Mouse (Mus musculus): ENCODE measurements around the gene Serpina16. TPM values are rescaled to one million over a fixed set of nuclear protein-coding genes. Genes with fewer than 3 reads are reported as not detected.
A peak's percentile ranks its signal among the peaks of the same experiment; 100 is the strongest.

The Serpina16 gene
- total and polyA plus RNA-seq, 3 experiments = not detected

- H3K27ac ChIP-seq (ENCODE audit: control insufficient read depth, low read depth, low read length) = no peak overlapping the region
- H3K4me3 ChIP-seq (ENCODE audit: control insufficient read depth in 1 of 2, insufficient read depth in 1 of 2, low read depth in 2 of 2, low read length in 2 of 2) = no peak overlapping the region
- H3K79me2 ChIP-seq (ENCODE audit: control insufficient read depth, insufficient read depth, low read length, poor library complexity) = no peaks in the 10 kb centered on the region
- no peaks in the 10 kb centered on the region for H3K9me3 ChIP-seq (replicated peaks; ENCODE audit: insufficient read depth, low read length)
- no peaks in the 10 kb centered on the region for H3K36me3 ChIP-seq (ENCODE audit: control insufficient read depth in 1 of 2, insufficient read depth in 2 of 2, low read length in 2 of 2)
- TF ChIP-seq POLR2A (IDR thresholded peaks at IDR 0.05; ENCODE audit: control insufficient read depth in 1 of 2, insufficient read depth in 1 of 2, low read depth in 1 of 2, low read length in 2 of 2, poor library complexity in 1 of 2) (no peak), RAD21 (IDR thresholded peaks at IDR 0.05; ENCODE audit: low read depth, low read length) (peak; percentile 31), CTCF (IDR thresholded peaks at IDR 0.05 in 2 of 3, conservative IDR thresholded peaks at IDR 0.05 in 1 of 3; ENCODE audit: control insufficient read depth in 1 of 3, insufficient read depth in 1 of 3, low read depth in 2 of 3, low read length in 3 of 3, poor library complexity in 1 of 3, severe bottlenecking in 1 of 3) (peak in 1 of 3 experiments; percentile 37; a peak in 2 of 6 replicates), SMC3 (IDR thresholded peaks at IDR 0.05; ENCODE audit: low read depth, low read length) (peak; percentile 17; the same call in 1 of the 2 replicates), TCF12 (IDR thresholded peaks at IDR 0.05; ENCODE audit: low read depth, low read length) (no peak), UBTF (IDR thresholded peaks at IDR 0.05; ENCODE audit: borderline replicate concordance, insufficient read depth, low read depth, low read length) (no peak), ETS1 (IDR thresholded peaks at IDR 0.05; ENCODE audit: low read depth, low read length) (no peak)
- no peak for DNase-seq (ENCODE audit: low read depth, low spot score)
- no peak overlapping the region for H3K9ac ChIP-seq (ENCODE audit: control insufficient read depth, low read depth, low read length, poor library complexity, severe bottlenecking)
- no peaks in the 10 kb centered on the region for H3K4me1 ChIP-seq (ENCODE audit: control insufficient read depth in 1 of 2, insufficient read depth in 2 of 2, low read length in 2 of 2)
- H3K27me3 ChIP-seq (ENCODE audit: control insufficient read depth in 1 of 2, insufficient read depth in 2 of 2, low read length in 2 of 2) = no peaks in the 10 kb centered on the region
Observed at GRCm38 (mm10) chr12:103710405-103710804, 34.5 kb upstream of the Serpina16 start.

GRCm38 (mm10) chr12:103706113-103706512, 30.2 kb upstream of the Serpina16 start:
- no peaks in the 10 kb centered on the region for H3K4me1 ChIP-seq (ENCODE audit: control insufficient read depth in 1 of 2, insufficient read depth in 2 of 2, low read length in 2 of 2)
- H3K9me3 ChIP-seq (replicated peaks; ENCODE audit: insufficient read depth, low read length) = no peaks in the 10 kb centered on the region
- no peak overlapping the region for H3K9ac ChIP-seq (ENCODE audit: control insufficient read depth, low read depth, low read length, poor library complexity, severe bottlenecking)
- no peak for TF ChIP-seq SMC3 (IDR thresholded peaks at IDR 0.05; ENCODE audit: low read depth, low read length)
- H3K27ac ChIP-seq (ENCODE audit: control insufficient read depth, low read depth, low read length) = no peak overlapping the region
- H3K79me2 ChIP-seq (ENCODE audit: control insufficient read depth, insufficient read depth, low read length, poor library complexity) = no peaks in the 10 kb centered on the region
- H3K27me3 ChIP-seq (ENCODE audit: control insufficient read depth in 1 of 2, insufficient read depth in 2 of 2, low read length in 2 of 2) = no peaks in the 10 kb centered on the region
- no peak overlapping the region for H3K4me3 ChIP-seq (ENCODE audit: control insufficient read depth in 1 of 2, insufficient read depth in 1 of 2, low read depth in 2 of 2, low read length in 2 of 2)
- H3K36me3 ChIP-seq (ENCODE audit: control insufficient read depth in 1 of 2, insufficient read depth in 2 of 2, low read length in 2 of 2) = no peaks in the 10 kb centered on the region
- DNase-seq (ENCODE audit: low read depth, low spot score) = no peak

- Histone ChIP-seq H3K9ac (ENCODE audit: control insufficient read depth, low read depth, low read length, poor library complexity, severe bottlenecking) (no peak overlapping the region), H3K4me1 (ENCODE audit: control insufficient read depth in 1 of 2, insufficient read depth in 2 of 2, low read length in 2 of 2) (no peaks in the 10 kb centered on the region), H3K9me3 (replicated peaks; ENCODE audit: insufficient read depth, low read length) (no peaks in the 10 kb centered on the region), H3K4me3 (ENCODE audit: control insufficient read depth in 1 of 2, insufficient read depth in 1 of 2, low read depth in 2 of 2, low read length in 2 of 2) (no peak overlapping the region), H3K27me3 (ENCODE audit: control insufficient read depth in 1 of 2, insufficient read depth in 2 of 2, low read length in 2 of 2) (no peaks in the 10 kb centered on the region), H3K79me2 (ENCODE audit: control insufficient read depth, insufficient read depth, low read length, poor library complexity) (no peaks in the 10 kb centered on the region), H3K27ac (ENCODE audit: control insufficient read depth, low read depth, low read length) (no peak overlapping the region), H3K36me3 (ENCODE audit: control insufficient read depth in 1 of 2, insufficient read depth in 2 of 2, low read length in 2 of 2) (no peaks in the 10 kb centered on the region)
- TF ChIP-seq TAL1 (IDR thresholded peaks at IDR 0.05; ENCODE audit: low read length) (no peak), TBP (IDR thresholded peaks at IDR 0.05; ENCODE audit: low read depth, low read length) (no peak)
- no peak for DNase-seq (ENCODE audit: low read depth, low spot score)
Observed at GRCm38 (mm10) chr12:103705547-103705946, 29.6 kb upstream of the Serpina16 start.

Measured in MEL (cell line).